Mouse (Mus musculus): Measurements from ENCODE around the gene Sclt1.

GRCm38 (mm10) chr3:41614230-41614985 lies 127.9 kb downstream of the Sclt1 start:
- no peak for TF ChIP-seq CTCF (IDR thresholded peaks at IDR 0.05; ENCODE audit: control insufficient read depth, insufficient read depth, low read length)
- no peak for TF ChIP-seq POLR2A (IDR thresholded peaks at IDR 0.05; ENCODE audit: borderline replicate concordance, control insufficient read depth, low read depth, low read length)
